Mouse (Mus musculus) limb, embryonic 11.5 days (tissue): ENCODE data around the gene Ccno. TPM values are rescaled to one million over a fixed set of nuclear protein-coding genes. Genes with fewer than 3 reads are reported as not detected.
A peak's percentile ranks its signal among the peaks of the same experiment; 100 is the strongest.

Source experiments
- ATAC-seq: fragments of 200-750 bp; cut with Nextera tagmentation; 2 replicates; pipeline ENCODE4 v1.8.0; 2017; ENCODE audit warnings: low read depth; ENCODE audit not compliant: insufficient number of reproducible peaks, low FRiP score, low TSS enrichment
- DNase-seq: peaks from one replicate; pipeline ENCODE4 v3.0.0-alpha.2; 2015; ENCODE audit warnings: low spot score
- H3K27ac ChIP-seq: fragments of 300-500 bp; sonication (generic); replicated peaks from 2 replicates; pipeline ENCODE4 v1.5.1; 2014; ENCODE audit warnings: low read depth, mild to moderate bottlenecking, low read length
- H3K27me3 ChIP-seq: fragments of 300-500 bp; sonication (generic); 2 replicates; pipeline ENCODE4 v1.6.1; 2014; ENCODE audit warnings: mild to moderate bottlenecking, low read length, mixed read lengths; ENCODE audit not compliant: control insufficient read depth, insufficient read depth
- H3K36me3 ChIP-seq: fragments of 300-500 bp; sonication (generic); 2 replicates; pipeline ENCODE4 v1.6.1; 2014; ENCODE audit warnings: mild to moderate bottlenecking, low read length, moderate library complexity, mixed read lengths; ENCODE audit not compliant: control insufficient read depth, insufficient read depth
- H3K4me1 ChIP-seq: fragments of 300-500 bp; sonication (generic); 2 replicates; pipeline ENCODE4 v1.6.1; 2014; ENCODE audit warnings: low read length, mixed read lengths; ENCODE audit not compliant: control insufficient read depth, insufficient read depth
- H3K4me2 ChIP-seq: fragments of 300-500 bp; sonication (generic); 2 replicates; pipeline ENCODE4 v1.6.1; 2014; ENCODE audit warnings: low read depth, mild to moderate bottlenecking, moderate library complexity; ENCODE audit not compliant: severe bottlenecking
- H3K4me3 ChIP-seq: fragments of 300-500 bp; sonication (generic); 2 replicates; pipeline ENCODE4 v1.5.1; 2014; ENCODE audit warnings: low read depth, low read length
- H3K9ac ChIP-seq: fragments of 300-500 bp; sonication (generic); 2 replicates; pipeline ENCODE4 v1.6.1; 2014; ENCODE audit warnings: mild to moderate bottlenecking, low read length
- H3K9me3 ChIP-seq: fragments of 300-500 bp; sonication (generic); 2 replicates; pipeline ENCODE4 v1.6.1; 2016; ENCODE audit warnings: low read length; ENCODE audit not compliant: control insufficient read depth
- WGBS: fragments of 180-500 bp; shearing (Covaris S2); extraction: QIAGEN DNeasy Blood & Tissue Kit; methylation state at CpG from one replicate; pipeline ENCODE4 v1.1.7; 2014; 5-methylcytosine and 5-hydroxymethylcytosine counted together
- polyA plus RNA-seq: library from polyadenylated mRNA; unstranded; fragments of >200 nt; fragmentation: Nextera tagmentation; extraction: Ambion mirVana; gene quantifications from 2 replicates; pipeline ENCODE4 v1.2.1, GENCODE M21; 2014

The Ccno gene
- polyA plus RNA-seq: 0.15 TPM in 1 of 2 replicates, not detected in the other

DNA sequence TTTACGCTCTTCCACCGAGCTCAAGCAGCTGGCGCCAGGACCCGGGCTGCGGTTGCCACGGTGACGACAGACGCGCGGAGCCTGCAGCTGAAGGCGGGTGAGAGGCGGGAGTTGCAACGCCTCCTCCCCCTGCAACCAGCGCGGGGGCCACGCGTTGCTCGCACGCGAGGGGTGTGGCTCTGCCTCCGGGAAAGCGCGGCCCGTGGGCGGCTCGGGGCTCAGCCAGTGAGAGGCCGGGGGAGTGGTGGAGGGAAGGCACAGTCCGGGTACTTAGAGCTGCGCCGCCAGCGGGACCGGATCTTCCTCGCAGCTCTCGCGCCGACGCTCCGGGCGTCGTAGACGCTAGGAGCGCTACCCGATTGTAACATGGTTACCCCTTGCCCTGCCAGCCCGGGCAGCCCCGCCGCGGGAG is at the start of gene Ccno:
Gene Ccno (plus strand): TSS at position 271 of the 412 bp plus-strand sequence.
- peak within 1 kb of the TSS; percentile 77 for H3K4me2 ChIP-seq
- peak within 1 kb of the TSS; percentile 44 for H3K4me3 ChIP-seq
- ATAC-seq (peak; percentile 94), DNase-seq (peak; percentile 92)
- H3K27ac ChIP-seq: no peak within 1 kb of the TSS
- no peaks in the 10 kb centered on the region for H3K9me3 ChIP-seq
- under 1% methylated on average over 44 of the region's 47 CpGs for WGBS
- peaks cover 31% of the 10 kb centered on the region for H3K4me1 ChIP-seq
- no peaks in the 10 kb centered on the region for H3K36me3 ChIP-seq
- peak within 1 kb of the TSS; percentile 40; the same call in 1 of the 2 replicates for H3K9ac ChIP-seq
- H3K27me3 ChIP-seq: peaks cover 58% of the 10 kb centered on the region

GRCm38 (mm10) chr13:112938130-112938529 is 49.5 kb upstream of the Ccno start:
- WGBS: 90% methylated on average over 8 of the region's 8 CpGs
- Histone ChIP-seq H3K9ac (no peak overlapping the region), H3K27me3 (no peaks in the 10 kb centered on the region), H3K36me3 (peaks cover 3% of the 10 kb centered on the region; the same call in 1 of the 2 replicates), H3K9me3 (no peaks in the 10 kb centered on the region), H3K4me1 (no peaks in the 10 kb centered on the region), H3K4me3 (no peak overlapping the region), H3K4me2 (no peak overlapping the region), H3K27ac (no peak overlapping the region)
- DNase-seq: no peak
- ATAC-seq: no peak

DNA sequence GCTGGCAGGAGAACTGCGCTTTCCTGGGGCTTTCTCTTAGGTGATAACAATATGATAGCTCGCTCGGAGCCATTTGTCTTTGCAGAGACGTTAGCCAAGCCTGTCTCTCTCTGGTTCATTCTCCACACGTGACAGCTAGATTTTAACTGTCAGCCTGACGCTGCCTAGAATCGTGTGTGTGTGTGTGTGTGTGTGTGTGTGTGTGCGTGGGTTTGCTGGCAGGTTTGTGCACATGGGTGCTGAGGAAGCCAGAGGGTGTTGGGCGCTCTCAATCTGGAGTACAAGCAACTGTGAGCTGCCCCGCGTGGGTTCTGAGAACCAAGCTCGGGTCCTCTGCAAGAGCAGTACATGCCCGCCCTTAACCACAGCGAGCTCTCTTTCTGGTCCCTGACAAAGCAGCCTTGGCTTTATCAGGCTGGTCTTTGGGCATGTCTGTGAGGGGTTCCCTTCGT is 45.7 kb upstream of the Ccno start:
- Histone ChIP-seq H3K4me1 (no peaks in the 10 kb centered on the region), H3K4me2 (no peak overlapping the region), H3K27ac (no peak overlapping the region), H3K36me3 (peaks cover 3% of the 10 kb centered on the region; the same call in 1 of the 2 replicates), H3K27me3 (no peaks in the 10 kb centered on the region), H3K9ac (no peak overlapping the region), H3K4me3 (no peak overlapping the region), H3K9me3 (no peaks in the 10 kb centered on the region)
- ATAC-seq (no peak), DNase-seq (no peak)
- WGBS: 49% methylated on average over 15 of the region's 15 CpGs

DNA sequence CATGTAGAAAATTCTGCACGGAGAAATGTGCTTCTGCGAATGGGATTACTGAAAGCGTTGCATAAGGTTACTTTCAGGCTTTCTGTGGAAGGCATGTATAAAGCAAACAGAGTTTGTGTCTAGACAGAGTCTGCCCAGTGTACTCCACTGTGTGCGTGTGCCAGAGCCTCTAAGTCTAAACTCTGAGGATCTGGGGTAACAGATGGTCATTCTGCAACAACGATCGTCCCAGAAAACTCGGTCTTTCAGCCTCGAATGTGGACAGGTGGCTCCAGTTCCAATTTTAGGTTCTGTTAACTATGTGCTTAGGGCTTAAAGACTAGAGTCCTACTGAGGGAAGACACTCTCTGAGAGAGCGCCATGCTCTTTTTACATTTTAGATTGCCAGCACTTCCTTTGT is 42.3 kb upstream of the Ccno start:
- 95% methylated on average over 9 of the region's 9 CpGs for WGBS
- no peak for ATAC-seq
- no peaks in the 10 kb centered on the region for H3K9me3 ChIP-seq
- no peak overlapping the region for H3K9ac ChIP-seq
- H3K4me1 ChIP-seq: no peaks in the 10 kb centered on the region
- no peaks in the 10 kb centered on the region for H3K27me3 ChIP-seq
- H3K36me3 ChIP-seq: peaks cover 10% of the 10 kb centered on the region
- no peak overlapping the region for H3K4me3 ChIP-seq
- DNase-seq: no peak
- no peak overlapping the region for H3K27ac ChIP-seq
- no peak overlapping the region for H3K4me2 ChIP-seq

GRCm38 (mm10) chr13:112945900-112946299 is 41.7 kb upstream of the Ccno start:
- Histone ChIP-seq H3K9me3 (no peaks in the 10 kb centered on the region), H3K27me3 (no peaks in the 10 kb centered on the region), H3K4me3 (no peak overlapping the region), H3K4me2 (no peak overlapping the region), H3K4me1 (no peaks in the 10 kb centered on the region), H3K27ac (no peak overlapping the region), H3K36me3 (peaks cover 14% of the 10 kb centered on the region), H3K9ac (no peak overlapping the region)
- ATAC-seq (no peak), DNase-seq (no peak)
- WGBS: 87% methylated on average over 6 of the region's 6 CpGs

DNA sequence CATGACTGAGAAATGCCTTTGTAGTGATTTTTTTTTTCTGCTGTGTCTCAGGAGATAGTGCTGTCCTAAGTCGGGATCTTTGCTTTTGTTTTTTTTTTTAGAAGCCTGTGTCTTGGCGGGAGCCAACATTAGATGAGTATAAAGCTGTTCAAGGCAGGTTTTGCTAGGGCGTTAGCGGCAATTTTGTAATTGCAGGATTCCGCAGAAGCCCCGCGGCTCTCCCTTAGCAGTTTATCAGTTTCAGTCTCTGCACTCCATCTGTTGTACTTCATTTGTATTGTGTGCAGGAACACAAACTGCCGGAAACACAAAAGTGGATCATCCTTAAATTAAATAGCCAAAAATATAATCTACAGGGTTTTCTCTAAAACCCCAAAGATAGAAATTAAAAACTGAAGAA is 33.5 kb upstream of the Ccno start:
- no peak for ATAC-seq
- 95% methylated on average over 8 of the region's 8 CpGs for WGBS

GRCm38 (mm10) chr13:112963081-112963480 is 24.5 kb upstream of the Ccno start:
- Histone ChIP-seq H3K9ac (no peak overlapping the region), H3K36me3 (peaks cover 10% of the 10 kb centered on the region; the same call in 1 of the 2 replicates), H3K9me3 (no peaks in the 10 kb centered on the region), H3K27me3 (no peaks in the 10 kb centered on the region), H3K4me3 (no peak overlapping the region), H3K4me2 (no peak overlapping the region), H3K27ac (no peak overlapping the region), H3K4me1 (no peaks in the 10 kb centered on the region)
- ATAC-seq (no peak), DNase-seq (no peak)
- WGBS: 82% methylated on average over 5 of the region's 5 CpGs

More for the DNA sequence above, 33.5 kb upstream of the Ccno start:
- H3K27me3 ChIP-seq: no peaks in the 10 kb centered on the region
- H3K27ac ChIP-seq: no peak overlapping the region
- H3K36me3 ChIP-seq: peaks cover 9% of the 10 kb centered on the region
- H3K9ac ChIP-seq: no peak overlapping the region
- H3K4me2 ChIP-seq: no peak overlapping the region
- H3K4me3 ChIP-seq: no peak overlapping the region
- DNase-seq: no peak
- no peaks in the 10 kb centered on the region for H3K4me1 ChIP-seq
- H3K9me3 ChIP-seq: no peaks in the 10 kb centered on the region

DNA sequence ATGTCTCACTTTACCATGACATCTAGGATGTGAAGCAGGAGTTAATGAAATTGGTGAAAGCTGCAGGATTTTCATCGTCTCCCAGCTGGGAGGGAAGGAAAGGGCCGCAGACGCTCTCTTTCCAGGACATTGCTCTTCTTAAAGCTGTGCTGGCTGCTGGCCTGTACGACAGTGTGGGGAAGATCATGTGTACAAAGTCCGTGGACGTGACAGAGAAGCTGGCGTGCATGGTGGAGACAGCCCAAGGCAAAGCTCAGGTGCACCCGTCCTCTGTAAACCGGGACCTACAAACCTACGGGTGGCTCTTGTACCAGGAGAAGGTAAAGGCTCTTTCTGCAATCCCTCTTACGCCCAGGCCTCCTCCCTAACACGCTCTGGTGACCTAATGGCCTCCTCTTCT is 23.2 kb upstream of the Ccno start:
- H3K27ac ChIP-seq: no peak overlapping the region
- H3K9ac ChIP-seq: no peak overlapping the region
- no peak overlapping the region for H3K4me2 ChIP-seq
- peaks cover 10% of the 10 kb centered on the region; the same call in 1 of the 2 replicates for H3K36me3 ChIP-seq
- WGBS: 92% methylated on average over 12 of the region's 12 CpGs
- DNase-seq (no peak), ATAC-seq (no peak)
- no peak overlapping the region for H3K4me3 ChIP-seq
- no peaks in the 10 kb centered on the region for H3K9me3 ChIP-seq
- H3K27me3 ChIP-seq: no peaks in the 10 kb centered on the region
- H3K4me1 ChIP-seq: no peaks in the 10 kb centered on the region

DNA sequence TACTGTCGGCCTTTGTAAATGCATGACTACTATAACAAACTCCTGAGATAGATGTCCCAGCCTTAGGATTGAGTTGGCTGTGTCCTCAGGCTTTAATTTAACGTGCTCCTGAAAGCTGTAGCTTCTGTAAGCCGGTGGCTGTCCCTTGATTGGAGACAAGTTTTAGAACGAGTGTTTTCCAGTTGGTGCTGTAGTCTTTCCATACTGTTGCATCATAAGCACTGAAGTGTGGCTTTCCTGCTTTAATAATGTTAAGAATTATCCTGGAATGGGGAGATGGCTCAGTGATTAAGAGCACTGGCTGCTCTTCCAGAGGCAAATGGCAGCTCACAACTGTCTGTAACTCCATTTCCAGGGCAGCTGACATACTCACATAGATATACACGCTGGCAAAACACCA is 20.3 kb upstream of the Ccno start:
- DNase-seq (no peak), ATAC-seq (no peak)
- H3K4me1 ChIP-seq: no peaks in the 10 kb centered on the region
- no peak overlapping the region for H3K4me3 ChIP-seq
- H3K9me3 ChIP-seq: no peaks in the 10 kb centered on the region
- H3K4me2 ChIP-seq: no peak overlapping the region
- no peak overlapping the region for H3K9ac ChIP-seq
- no peak overlapping the region for H3K27ac ChIP-seq
- WGBS: 90% methylated on average over 5 of the region's 5 CpGs
- peaks cover 10% of the 10 kb centered on the region; the same call in 1 of the 2 replicates for H3K36me3 ChIP-seq
- H3K27me3 ChIP-seq: no peaks in the 10 kb centered on the region
